Mouse (Mus musculus): ENCODE measurements around the gene Olfr193.

DNA sequence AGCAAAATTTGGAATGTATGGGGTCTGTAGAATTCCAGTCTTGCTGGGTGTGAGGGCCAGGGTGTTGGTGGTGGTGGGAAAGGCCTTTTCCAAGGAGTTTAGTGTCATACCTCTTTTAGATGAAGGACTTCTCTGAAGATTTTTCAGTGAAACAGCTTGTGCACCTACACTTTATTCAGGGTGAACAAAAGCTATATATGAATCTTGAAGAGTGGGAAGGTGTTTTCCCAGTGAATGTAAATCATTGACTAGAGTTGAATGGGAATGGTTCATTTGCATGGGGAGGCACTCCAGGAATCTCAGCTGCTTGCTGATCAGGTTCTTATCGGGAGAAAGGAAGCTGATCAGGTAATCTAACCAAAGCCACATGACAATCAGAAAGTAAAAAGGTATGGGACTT, 19.1 kb upstream of the Olfr193 start:
- TF ChIP-seq CTCF (IDR thresholded peaks at IDR 0.05; ENCODE audit: low read depth) (no peak), EP300 (IDR thresholded peaks at IDR 0.05; ENCODE audit: low read depth) (no peak)
